Mouse (Mus musculus): ENCODE results near the gene Best1. TPM values are rescaled to one million over a fixed set of nuclear protein-coding genes. Genes with fewer than 3 reads are reported as not detected.

Best1 gene
- polyA plus RNA-seq, 1 experiment: 3.8 TPM

- DNase-seq (ENCODE audit: low spot score): no peak
Observed at GRCm38 (mm10) chr19:9960769-9961168, 40.7 kb downstream of the Best1 start.

- no peak for DNase-seq (ENCODE audit: low spot score)
Observed at GRCm38 (mm10) chr19:9957965-9958364, 43.5 kb downstream of the Best1 start.

- DNase-seq (ENCODE audit: low spot score): no peak
Observed at GRCm38 (mm10) chr19:9956624-9957388, 44.6 kb downstream of the Best1 start.

GRCm38 (mm10) chr19:9955438-9955837 is 46.0 kb downstream of the Best1 start:
- no peak for DNase-seq (ENCODE audit: low spot score)

- no peak for DNase-seq (ENCODE audit: low spot score)
Observed at GRCm38 (mm10) chr19:9954811-9955202, 46.6 kb downstream of the Best1 start.

- DNase-seq (ENCODE audit: low spot score): peak; percentile 63
Observed at GRCm38 (mm10) chr19:9954055-9954810, 47.2 kb downstream of the Best1 start.

GRCm38 (mm10) chr19:9952912-9953311 is 48.5 kb downstream of the Best1 start:
- no peak for DNase-seq (ENCODE audit: low spot score)

- no peak for DNase-seq (ENCODE audit: low spot score)
Observed at GRCm38 (mm10) chr19:9952390-9952789, 49.0 kb downstream of the Best1 start.

- DNase-seq (ENCODE audit: low spot score): no peak
Observed at GRCm38 (mm10) chr19:9946986-9947385, 54.4 kb downstream of the Best1 start.

- DNase-seq (ENCODE audit: low spot score): no peak
Observed at GRCm38 (mm10) chr19:9945800-9946564, 55.5 kb downstream of the Best1 start.

GRCm38 (mm10) chr19:9942539-9943533 is 58.6 kb downstream of the Best1 start:
- no peak for DNase-seq (ENCODE audit: low spot score)

- no peak for DNase-seq (ENCODE audit: low spot score)
Observed at GRCm38 (mm10) chr19:9941809-9942208, 59.6 kb downstream of the Best1 start.

- no peak for DNase-seq (ENCODE audit: low spot score)
Observed at GRCm38 (mm10) chr19:9940903-9941302, 60.5 kb downstream of the Best1 start.

GRCm38 (mm10) chr19:9939841-9940240 is 61.6 kb downstream of the Best1 start:
- no peak for DNase-seq (ENCODE audit: low spot score)

GRCm38 (mm10) chr19:9938824-9939303 is 62.6 kb downstream of the Best1 start:
- no peak for DNase-seq (ENCODE audit: low spot score)

- no peak for DNase-seq (ENCODE audit: low spot score)
Observed at GRCm38 (mm10) chr19:9938156-9938823, 63.1 kb downstream of the Best1 start.

GRCm38 (mm10) chr19:9937428-9937827 is 64.0 kb downstream of the Best1 start:
- DNase-seq (ENCODE audit: low spot score): no peak

GRCm38 (mm10) chr19:9936579-9936978 is 64.9 kb downstream of the Best1 start:
- no peak for DNase-seq (ENCODE audit: low spot score)

Measured in urinary bladder, adult 2 months (tissue).